ENCODE assay signal across 19 mouse cellular contexts in genomic region chr8:84599401-84599800, GRCm38 (mm10).
DNase-seq lines count a peak whose midpoint lies in the region; ATAC-seq lines count a peak whose summit lies in the region.
"Had no signal": no experiment of that assay in that cellular context is flagged by ENCODE, and none has a peak within 500 bp of the region (broad histone marks: within the 10 kb centered on the region; RNA-seq: fewer than 3 reads in every experiment).

No protein-coding gene starts in this region.

- peak overlapping the region; percentile 11; the same call in 1 of the 2 replicates for H3K9ac ChIP-seq in heart, embryonic 14.5 days (ENCODE audit: low read length)

- no peak for ATAC-seq in heart, embryonic 14.5 days (ENCODE audit: insufficient number of reproducible peaks, insufficient read depth, low FRiP score, low read depth)
- ATAC-seq: activated CD4-positive, CD25-positive, alpha-beta regulatory T cell, adult 4 months; Patski had no signal

- H3K4me3 ChIP-seq in heart, embryonic 14.5 days (ENCODE audit: control insufficient read depth in 1 of 2, insufficient read depth in 1 of 2, low read depth in 1 of 2, low read length in 2 of 2) = no peak overlapping the region
- H3K4me3 ChIP-seq: embryonic facial prominence, embryonic 12.5 days; forebrain, embryonic 13.5 days; forebrain, embryonic 15.5 days had no signal

- no peak overlapping the region for H3K4me2 ChIP-seq in heart, embryonic 14.5 days (ENCODE audit: low read length)

- no peaks in the 10 kb centered on the region for H3K9me3 ChIP-seq in heart, embryonic 14.5 days (ENCODE audit: control insufficient read depth, low read length)
- H3K9me3 ChIP-seq: embryonic facial prominence, embryonic 12.5 days; forebrain, embryonic 13.5 days; forebrain, embryonic 15.5 days had no signal

- H3K36me3 ChIP-seq in heart, embryonic 14.5 days (ENCODE audit: control insufficient read depth, insufficient read depth, low read length) = peaks cover 5% of the 10 kb centered on the region; the same call in 1 of the 2 replicates
- H3K36me3 ChIP-seq: embryonic facial prominence, embryonic 10.5 days; embryonic facial prominence, embryonic 12.5 days; forebrain, embryonic 15.5 days had no signal

- H3K27ac ChIP-seq in heart, embryonic 14.5 days (replicated peaks in 1 of 2; ENCODE audit: control insufficient read depth in 1 of 2, insufficient read depth in 1 of 2, low read depth in 2 of 2, low read length in 2 of 2) = no peak overlapping the region
- H3K27ac ChIP-seq: embryonic facial prominence, embryonic 12.5 days; forebrain, embryonic 13.5 days; forebrain, embryonic 15.5 days had no signal

- no peak for DNase-seq in heart, postnatal 10 days
- DNase-seq in 3T3-L1 (ENCODE audit: low read depth, low spot score) = peak; percentile 52
- DNase-seq in adipocyte (ENCODE audit: low spot score) = peak; percentile 80
- DNase-seq in thymus, postnatal 14 days = no peak
- DNase-seq in urinary bladder, postnatal 36 days (ENCODE audit: low spot score in 2 of 2) = no peak
- DNase-seq: adrenal gland, adult 2 months; adrenal gland, postnatal 10 days; adrenal gland, postnatal 25 days; cerebellum, adult 2 months; cerebellum, adult 9-10 months; cerebellum, postnatal 25 days; forebrain, postnatal 0 days had no signal

- H3K27me3 ChIP-seq in heart, embryonic 14.5 days (ENCODE audit: control insufficient read depth, insufficient read depth, low read length) = 0 out of 2 replicates have a peak, but pooled peaks cover 4% of the 10 kb centered on the region
- H3K27me3 ChIP-seq: forebrain, embryonic 15.5 days had no signal

- peaks cover 14 to 21% of the 10 kb centered on the region in 2 experiments for H3K4me1 ChIP-seq in heart, embryonic 14.5 days (ENCODE audit: control insufficient read depth in 2 of 2, insufficient read depth in 2 of 2, low read length in 2 of 2)

- WGBS in heart, embryonic 14.5 days = 88% methylated on average over 1 of the region's 1 CpGs

- intact Hi-C loops in heart, postnatal 10 days (cut with DNase I) = no loop called here

Comparison
In these comparisons a context has a peak if more than half of its experiments do, and no peak if none do; other contexts are left out.
1. DNase-seq: peak in 3T3-L1 (single experiment) and adipocyte (single experiment); none in heart, postnatal 10 days (0 of 2), thymus, postnatal 14 days (single experiment) and urinary bladder, postnatal 36 days (0 of 2).